Mouse (Mus musculus): ENCODE data around the gene Eya2. TPM values are rescaled to one million over a fixed set of nuclear protein-coding genes. Genes with fewer than 3 reads are reported as not detected.
"Not testable (repeated sequence)": the region's sequence is repeated elsewhere in the genome, so short reads cannot be mapped to it uniquely, and the experiment has no call there.

Gene Eya2
- 0.23 and 0.76 TPM in 2 replicates for polyA plus RNA-seq (2014; fragmentation: Nextera tagmentation; extraction: Ambion mirVana)

GRCm38 (mm10) chr2:165594907-165595675 lies at the start of gene Eya2:
Gene Eya2 (plus strand): TSS chr2:165595032.
- H3K4me2 ChIP-seq (ENCODE audit: low read length): peak within 1 kb of the TSS; percentile 77
- peak within 1 kb of the TSS; percentile 10; the same call in 1 of the 2 replicates for H3K9ac ChIP-seq (ENCODE audit: low read length)
- under 1% methylated on average over 66 of the region's 83 CpGs for WGBS
- H3K27me3 ChIP-seq (ENCODE audit: control insufficient read depth, insufficient read depth, low read length): peaks cover 64% of the 10 kb centered on the region
- H3K4me1 ChIP-seq (ENCODE audit: control insufficient read depth in 2 of 2, insufficient read depth in 2 of 2, low read length in 2 of 2): 0 out of 4 replicates have a peak, but pooled peaks cover 2 to 9% of the 10 kb centered on the region in 2 experiments
- H3K27ac ChIP-seq (replicated peaks in 1 of 2; ENCODE audit: control insufficient read depth in 1 of 2, insufficient read depth in 1 of 2, low read depth in 2 of 2, low read length in 2 of 2): no peak within 1 kb of the TSS
- no peaks in the 10 kb centered on the region for H3K36me3 ChIP-seq (ENCODE audit: control insufficient read depth, insufficient read depth, low read length)
- ATAC-seq (ENCODE audit: insufficient number of reproducible peaks, insufficient read depth, low FRiP score, low read depth): no peak
- peaks cover 6% of the 10 kb centered on the region; the same call in 1 of the 2 replicates for H3K9me3 ChIP-seq (ENCODE audit: control insufficient read depth, low read length)
- H3K4me3 ChIP-seq (ENCODE audit: control insufficient read depth in 1 of 2, insufficient read depth in 1 of 2, low read depth in 1 of 2, low read length in 2 of 2): peak within 1 kb of the TSS; percentile 39 to 45

- WGBS: 84% methylated on average over 2 of the region's 2 CpGs
- peaks cover 4% of the 10 kb centered on the region for H3K27me3 ChIP-seq (ENCODE audit: control insufficient read depth, insufficient read depth, low read length)
- no peak for ATAC-seq (ENCODE audit: insufficient number of reproducible peaks, insufficient read depth, low FRiP score, low read depth)
Observed at GRCm38 (mm10) chr2:165545687-165546086, 49.1 kb upstream of the Eya2 start.

GRCm38 (mm10) chr2:165546341-165546740 lies 48.5 kb upstream of the Eya2 start:
- WGBS: 21% methylated on average over 8 of the region's 8 CpGs

More at GRCm38 (mm10) chr2:165545687-165546086, 49.1 kb upstream of the Eya2 start:
- peaks cover 0 to 4% of the 10 kb centered on the region in 2 experiments; a peak in 1 of 4 replicates for H3K4me1 ChIP-seq (ENCODE audit: control insufficient read depth in 2 of 2, insufficient read depth in 2 of 2, low read length in 2 of 2)
- no peak overlapping the region for H3K4me2 ChIP-seq (ENCODE audit: low read length)
- H3K9me3 ChIP-seq (ENCODE audit: control insufficient read depth, low read length): no peaks in the 10 kb centered on the region
- no peak overlapping the region for H3K9ac ChIP-seq (ENCODE audit: low read length)
- H3K27ac ChIP-seq (replicated peaks in 1 of 2; ENCODE audit: control insufficient read depth in 1 of 2, insufficient read depth in 1 of 2, low read depth in 2 of 2, low read length in 2 of 2): no peak overlapping the region
- H3K36me3 ChIP-seq (ENCODE audit: control insufficient read depth, insufficient read depth, low read length): no peaks in the 10 kb centered on the region
- no peak overlapping the region for H3K4me3 ChIP-seq (ENCODE audit: control insufficient read depth in 1 of 2, insufficient read depth in 1 of 2, low read depth in 1 of 2, low read length in 2 of 2)

GRCm38 (mm10) chr2:165547410-165547809 lies 47.4 kb upstream of the Eya2 start:
- Histone ChIP-seq H3K4me1 (ENCODE audit: control insufficient read depth in 2 of 2, insufficient read depth in 2 of 2, low read length in 2 of 2) (peaks cover 0 to 4% of the 10 kb centered on the region in 2 experiments; a peak in 1 of 4 replicates), H3K4me2 (ENCODE audit: low read length) (no peak overlapping the region), H3K27ac (replicated peaks in 1 of 2; ENCODE audit: control insufficient read depth in 1 of 2, insufficient read depth in 1 of 2, low read depth in 2 of 2, low read length in 2 of 2) (no peak overlapping the region), H3K9ac (ENCODE audit: low read length) (no peak overlapping the region), H3K36me3 (ENCODE audit: control insufficient read depth, insufficient read depth, low read length) (no peaks in the 10 kb centered on the region), H3K9me3 (ENCODE audit: control insufficient read depth, low read length) (no peaks in the 10 kb centered on the region), H3K27me3 (ENCODE audit: control insufficient read depth, insufficient read depth, low read length) (peaks cover 4% of the 10 kb centered on the region), H3K4me3 (ENCODE audit: control insufficient read depth in 1 of 2, insufficient read depth in 1 of 2, low read depth in 1 of 2, low read length in 2 of 2) (no peak overlapping the region)
- 43% methylated on average over 9 of the region's 9 CpGs for WGBS
- no peak for ATAC-seq (ENCODE audit: insufficient number of reproducible peaks, insufficient read depth, low FRiP score, low read depth)

More at GRCm38 (mm10) chr2:165546341-165546740, 48.5 kb upstream of the Eya2 start:
- ATAC-seq (ENCODE audit: insufficient number of reproducible peaks, insufficient read depth, low FRiP score, low read depth): no peak
- Histone ChIP-seq H3K4me3 (ENCODE audit: control insufficient read depth in 1 of 2, insufficient read depth in 1 of 2, low read depth in 1 of 2, low read length in 2 of 2) (no peak overlapping the region), H3K4me1 (ENCODE audit: control insufficient read depth in 2 of 2, insufficient read depth in 2 of 2, low read length in 2 of 2) (peaks cover 0 to 4% of the 10 kb centered on the region in 2 experiments; a peak in 1 of 4 replicates), H3K9me3 (ENCODE audit: control insufficient read depth, low read length) (no peaks in the 10 kb centered on the region), H3K4me2 (ENCODE audit: low read length) (no peak overlapping the region), H3K36me3 (ENCODE audit: control insufficient read depth, insufficient read depth, low read length) (no peaks in the 10 kb centered on the region), H3K27me3 (ENCODE audit: control insufficient read depth, insufficient read depth, low read length) (peaks cover 4% of the 10 kb centered on the region), H3K27ac (replicated peaks in 1 of 2; ENCODE audit: control insufficient read depth in 1 of 2, insufficient read depth in 1 of 2, low read depth in 2 of 2, low read length in 2 of 2) (no peak overlapping the region), H3K9ac (ENCODE audit: low read length) (no peak overlapping the region)

GRCm38 (mm10) chr2:165548627-165549026 lies 46.2 kb upstream of the Eya2 start:
- WGBS: 66% methylated on average over 6 of the region's 6 CpGs
- peaks cover 4% of the 10 kb centered on the region for H3K27me3 ChIP-seq (ENCODE audit: control insufficient read depth, insufficient read depth, low read length)
- H3K27ac ChIP-seq (replicated peaks in 1 of 2; ENCODE audit: control insufficient read depth in 1 of 2, insufficient read depth in 1 of 2, low read depth in 2 of 2, low read length in 2 of 2): no peak overlapping the region

GRCm38 (mm10) chr2:165550410-165550809 lies 44.4 kb upstream of the Eya2 start:
- H3K27ac ChIP-seq (replicated peaks in 1 of 2; ENCODE audit: control insufficient read depth in 1 of 2, insufficient read depth in 1 of 2, low read depth in 2 of 2, low read length in 2 of 2); H3K27me3 ChIP-seq (ENCODE audit: control insufficient read depth, insufficient read depth, low read length); H3K4me2 ChIP-seq (ENCODE audit: low read length); ATAC-seq (ENCODE audit: insufficient number of reproducible peaks, insufficient read depth, low FRiP score, low read depth); H3K9ac ChIP-seq (ENCODE audit: low read length); H3K4me3 ChIP-seq (ENCODE audit: control insufficient read depth in 1 of 2, insufficient read depth in 1 of 2, low read depth in 1 of 2, low read length in 2 of 2); H3K4me1 ChIP-seq (ENCODE audit: control insufficient read depth in 2 of 2, insufficient read depth in 2 of 2, low read length in 2 of 2); H3K36me3 ChIP-seq (ENCODE audit: control insufficient read depth, insufficient read depth, low read length); H3K9me3 ChIP-seq (ENCODE audit: control insufficient read depth, low read length): not testable (repeated sequence)
- 66% methylated on average over 7 of the region's 7 CpGs for WGBS

More at GRCm38 (mm10) chr2:165548627-165549026, 46.2 kb upstream of the Eya2 start:
- Histone ChIP-seq H3K4me2 (ENCODE audit: low read length) (no peak overlapping the region), H3K4me3 (ENCODE audit: control insufficient read depth in 1 of 2, insufficient read depth in 1 of 2, low read depth in 1 of 2, low read length in 2 of 2) (no peak overlapping the region), H3K9ac (ENCODE audit: low read length) (no peak overlapping the region), H3K9me3 (ENCODE audit: control insufficient read depth, low read length) (no peaks in the 10 kb centered on the region), H3K36me3 (ENCODE audit: control insufficient read depth, insufficient read depth, low read length) (no peaks in the 10 kb centered on the region), H3K4me1 (ENCODE audit: control insufficient read depth in 2 of 2, insufficient read depth in 2 of 2, low read length in 2 of 2) (peaks cover 0 to 4% of the 10 kb centered on the region in 2 experiments; a peak in 1 of 4 replicates)
- no peak for ATAC-seq (ENCODE audit: insufficient number of reproducible peaks, insufficient read depth, low FRiP score, low read depth)

GRCm38 (mm10) chr2:165554066-165554465 lies 40.8 kb upstream of the Eya2 start:
- H3K36me3 ChIP-seq (ENCODE audit: control insufficient read depth, insufficient read depth, low read length): no peaks in the 10 kb centered on the region
- no peaks in the 10 kb centered on the region for H3K9me3 ChIP-seq (ENCODE audit: control insufficient read depth, low read length)
- H3K9ac ChIP-seq (ENCODE audit: low read length): no peak overlapping the region
- no peak overlapping the region for H3K4me3 ChIP-seq (ENCODE audit: control insufficient read depth in 1 of 2, insufficient read depth in 1 of 2, low read depth in 1 of 2, low read length in 2 of 2)
- ATAC-seq (ENCODE audit: insufficient number of reproducible peaks, insufficient read depth, low FRiP score, low read depth): no peak
- H3K27ac ChIP-seq (replicated peaks in 1 of 2; ENCODE audit: control insufficient read depth in 1 of 2, insufficient read depth in 1 of 2, low read depth in 2 of 2, low read length in 2 of 2): no peak overlapping the region
- H3K4me2 ChIP-seq (ENCODE audit: low read length): no peak overlapping the region
- 73% methylated on average over 9 of the region's 9 CpGs for WGBS
- no peaks in the 10 kb centered on the region for H3K4me1 ChIP-seq (ENCODE audit: control insufficient read depth in 2 of 2, insufficient read depth in 2 of 2, low read length in 2 of 2)
- no peaks in the 10 kb centered on the region for H3K27me3 ChIP-seq (ENCODE audit: control insufficient read depth, insufficient read depth, low read length)

Data from heart, embryonic 14.5 days (tissue).